Mouse (Mus musculus): ENCODE data around the gene Sfmbt1. TPM values are rescaled to one million over a fixed set of nuclear protein-coding genes. Genes with fewer than 3 reads are reported as not detected.

The Sfmbt1 gene
- total RNA-seq (2023): 10 to 100 TPM; 14.6 to 16.3 TPM

DNA sequence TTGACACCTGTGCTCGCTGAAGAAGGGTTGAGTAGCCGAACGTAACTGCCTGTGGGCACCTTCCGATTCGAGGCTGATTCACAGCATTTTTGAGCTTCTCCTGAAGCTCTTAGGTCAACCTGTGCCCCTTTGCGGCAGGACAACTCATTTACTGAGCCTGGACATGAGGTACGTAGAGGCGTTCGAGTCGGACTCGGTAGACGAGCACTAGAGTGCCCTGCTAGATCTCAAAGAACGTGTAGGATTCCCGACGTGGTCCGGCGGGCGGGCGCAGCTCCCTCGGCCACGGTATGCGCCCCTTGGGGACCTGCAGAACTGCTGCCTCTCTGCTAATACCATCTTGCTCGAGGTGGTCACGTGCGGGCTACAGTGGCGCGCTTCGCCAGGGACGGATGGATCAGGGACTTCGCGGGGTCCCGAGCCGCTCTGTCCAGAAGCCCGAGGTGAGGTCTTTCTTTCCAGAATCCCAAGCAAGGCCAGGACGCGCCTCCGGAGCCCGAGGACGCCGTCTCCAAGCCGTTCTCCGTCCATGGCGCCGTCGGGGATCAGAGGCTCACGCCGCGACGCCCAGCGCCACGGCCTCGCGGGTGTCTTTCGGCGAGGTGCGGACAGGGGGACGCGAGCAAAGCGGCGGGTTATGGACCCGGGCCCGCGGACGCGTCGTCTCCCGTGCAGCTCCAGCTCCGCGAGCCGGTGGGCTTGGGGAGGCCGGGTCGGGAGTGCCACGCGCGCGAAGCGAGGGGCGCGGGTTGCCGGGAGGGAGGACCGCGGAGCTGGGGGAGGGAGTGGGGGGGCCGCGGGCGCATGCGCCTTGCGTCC lies at the start of gene Sfmbt1:
Sfmbt1 (plus strand) TSS at position 51 of the 819 bp plus-strand sequence.

DNA sequence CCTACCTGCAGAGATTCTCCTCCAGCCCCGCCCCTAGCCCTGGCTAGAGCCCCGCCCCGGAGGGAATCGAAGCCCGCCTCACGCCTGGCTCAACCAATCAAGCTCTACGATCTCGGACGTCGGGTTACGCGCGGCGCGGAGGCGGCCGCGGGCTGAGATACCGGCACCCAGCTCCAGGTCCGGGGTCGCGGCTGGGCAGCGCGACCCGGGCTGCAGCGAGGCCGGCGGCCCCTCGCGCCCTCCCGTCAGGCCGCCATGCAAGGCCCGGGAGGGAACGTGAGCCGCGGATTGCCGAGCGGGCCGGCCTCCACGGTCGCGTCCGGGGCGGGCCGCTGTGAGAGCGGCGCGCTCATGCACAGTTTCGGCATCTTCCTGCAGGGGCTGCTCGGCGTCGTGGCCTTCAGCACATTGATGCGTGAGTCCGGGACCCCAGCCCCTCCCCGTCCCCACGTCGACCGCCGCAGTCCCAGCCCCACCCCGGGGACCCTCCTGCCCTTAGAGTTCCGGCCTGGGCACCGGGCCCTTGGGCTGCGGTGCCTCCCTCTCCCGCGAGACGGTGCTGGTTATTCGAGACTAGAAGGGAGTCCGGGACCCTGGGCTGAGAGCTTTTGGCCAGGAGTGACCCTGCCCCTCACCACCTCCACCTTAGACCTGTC lies 111.0 kb downstream of the Sfmbt1 start, which contains the start of gene Tmem110:
Tmem110 (plus strand) TSS at position 115 of the 656 bp plus-strand sequence.

Other genes with a start within 250 kb of the Sfmbt1 start
- 10 to 100 TPM; 25.1 to 26.7 TPM for gene Dcp1a, start 235.3 kb upstream of the Sfmbt1 start, total RNA-seq (2023)
- 1 to 10 TPM; 2.1 to 3.6 TPM for gene Cacna1d, start 223.4 kb upstream of the Sfmbt1 start, total RNA-seq (2023)
- 1,000 to 10,000 TPM; 1,211 to 1,279 TPM for gene Tkt, start 166.5 kb upstream of the Sfmbt1 start, total RNA-seq (2023)
- gene Prkcd, start 88.6 kb upstream of the Sfmbt1 start, total RNA-seq (2023): 100 to 1,000 TPM; 579 to 643 TPM
- 1 to 10 TPM; 9.0 to 10.0 TPM for gene Rft1, start 60.5 kb upstream of the Sfmbt1 start, total RNA-seq (2023)
- gene Tmem110, start 110.7 kb downstream of the Sfmbt1 start, total RNA-seq (2023): 10 to 100 TPM; 14.8 to 18.4 TPM
- under 1 TPM; 0.44 to 0.83 TPM for gene Mustn1, start 164.4 kb downstream of the Sfmbt1 start, total RNA-seq (2023)
- gene Itih4, start 171.6 kb downstream of the Sfmbt1 start, total RNA-seq (2023): not detected
- gene Itih3, start 208.9 kb downstream of the Sfmbt1 start, total RNA-seq (2023): not detected
- not detected for gene Itih1, start 228.4 kb downstream of the Sfmbt1 start, total RNA-seq (2023)
- gene Nek4, start 236.5 kb downstream of the Sfmbt1 start, total RNA-seq (2023): 1 to 10 TPM; 4.5 to 4.7 TPM